Mouse (Mus musculus) heart, postnatal 4 days (tissue): ENCODE data around the gene Dmac2. TPM values are rescaled to one million over a fixed set of nuclear protein-coding genes. Genes with fewer than 3 reads are reported as not detected.
"Not testable (repeated sequence)": the region's sequence is repeated elsewhere in the genome, so short reads cannot be mapped to it uniquely, and the experiment has no call there.

Experiments
- DNase-seq: peaks from one replicate; pipeline ENCODE4 v3.0.0; 2021
- total RNA-seq, 2 experiments: library from RNA; stranded (reverse); gene quantifications; 2 replicates each; pipeline ENCODE4 v1.2.3; 2021

Gene Dmac2
- 10 to 100 TPM; 46.1 to 49.5 TPM for total RNA-seq

GRCm38 (mm10) chr7:25618865-25619721 lies at the start of gene Dmac2:
Dmac2 (plus strand) TSS chr7:25619414.
- DNase-seq, result peak; percentile 93

- not testable (repeated sequence) for DNase-seq
Observed at GRCm38 (mm10) chr7:25573806-25574205, 45.4 kb upstream of the Dmac2 start.

GRCm38 (mm10) chr7:25575105-25575504 lies 44.1 kb upstream of the Dmac2 start:
- no peak for DNase-seq

- no peak for DNase-seq
Observed at GRCm38 (mm10) chr7:25575870-25576269, 43.3 kb upstream of the Dmac2 start.

- not testable (repeated sequence) for DNase-seq
Observed at GRCm38 (mm10) chr7:25576308-25576707, 42.9 kb upstream of the Dmac2 start.

GRCm38 (mm10) chr7:25576793-25577437 lies 42.3 kb upstream of the Dmac2 start:
- DNase-seq, result not testable (repeated sequence)

GRCm38 (mm10) chr7:25579441-25579840 lies 39.8 kb upstream of the Dmac2 start:
- no peak for DNase-seq

- no peak for DNase-seq
Observed at GRCm38 (mm10) chr7:25582301-25582810, 36.9 kb upstream of the Dmac2 start.

- DNase-seq, result no peak
Observed at GRCm38 (mm10) chr7:25584651-25585050, 34.6 kb upstream of the Dmac2 start.

GRCm38 (mm10) chr7:25585351-25586204 lies 33.6 kb upstream of the Dmac2 start:
- no peak for DNase-seq

- no peak for DNase-seq
Observed at GRCm38 (mm10) chr7:25591226-25591625, 28.0 kb upstream of the Dmac2 start.

- no peak for DNase-seq
Observed at GRCm38 (mm10) chr7:25593859-25594258, 25.4 kb upstream of the Dmac2 start.

- peak; percentile 78 for DNase-seq
Observed at GRCm38 (mm10) chr7:25599663-25600062, 19.6 kb upstream of the Dmac2 start.

- DNase-seq, result no peak
Observed at GRCm38 (mm10) chr7:25600666-25601065, 18.5 kb upstream of the Dmac2 start.

GRCm38 (mm10) chr7:25601346-25601745 lies 17.9 kb upstream of the Dmac2 start:
- no peak for DNase-seq

GRCm38 (mm10) chr7:25606625-25607063 lies 12.6 kb upstream of the Dmac2 start:
- no peak for DNase-seq

GRCm38 (mm10) chr7:25607196-25607595 lies 12.0 kb upstream of the Dmac2 start:
- DNase-seq, result no peak

GRCm38 (mm10) chr7:25610056-25610455 lies 9.2 kb upstream of the Dmac2 start:
- DNase-seq, result no peak

GRCm38 (mm10) chr7:25611501-25611900 lies 7.7 kb upstream of the Dmac2 start:
- DNase-seq, result no peak

- DNase-seq, result no peak
Observed at GRCm38 (mm10) chr7:25614086-25614485, 5.1 kb upstream of the Dmac2 start.

- no peak for DNase-seq
Observed at GRCm38 (mm10) chr7:25614831-25615705, 4.1 kb upstream of the Dmac2 start.

- DNase-seq, result no peak
Observed at GRCm38 (mm10) chr7:25615706-25616011, 3.6 kb upstream of the Dmac2 start, which contains the start of gene Erich4. Erich4 (minus strand) TSS chr7:25615892.
